Mouse (Mus musculus) heart, postnatal 10 days (tissue): Measurements from ENCODE around the gene Csad. TPM values are rescaled to one million over a fixed set of nuclear protein-coding genes. Genes with fewer than 3 reads are reported as not detected.

ENCODE experiments used
- DNase-seq, 2 experiments: peaks; one replicate each; pipeline ENCODE4 v3.0.0; 2021
- intact Hi-C: fragments of 180-260 bp; cut with DNase I; formaldehyde crosslinking; loops from one replicate; pipeline ENCODE4 v1.15.1; 2025
- total RNA-seq, 2 experiments: library from RNA; stranded (reverse); gene quantifications; 2 replicates each; pipeline ENCODE4 v1.2.3; 2021

The Csad gene
- total RNA-seq, 2 experiments from 2014 or later, result 25.6 to 33.8 TPM

DNA sequence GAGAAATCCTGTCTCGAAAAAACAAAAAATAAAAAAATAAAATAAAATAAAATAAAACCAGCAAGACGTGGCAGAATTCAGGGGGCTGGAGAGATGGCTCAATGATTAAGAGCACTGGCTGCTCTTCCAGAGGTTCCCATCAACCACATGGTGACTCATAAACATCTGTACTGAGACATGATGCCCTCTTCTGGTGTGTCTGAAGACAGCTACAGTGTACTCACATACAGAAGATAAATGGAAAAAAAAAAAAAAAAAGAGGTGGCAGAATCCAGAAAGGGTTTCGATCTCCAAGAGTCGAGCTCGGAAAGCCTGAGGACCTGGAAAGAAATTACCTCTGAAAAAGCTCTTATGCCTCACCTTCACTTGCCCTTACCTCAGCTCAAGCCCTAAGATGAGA is 63.4 kb downstream of the Csad start:
- no peak for DNase-seq
- intact Hi-C loops, result no loop called here

- peak; percentile 99 for DNase-seq
- intact Hi-C loops, result no loop called here
Measured at GRCm38 (mm10) chr15:102136129-102136758, 68.3 kb downstream of the Csad start, which contains the start of gene Spryd3. Spryd3 (minus strand) TSS chr15:102136234.

DNA sequence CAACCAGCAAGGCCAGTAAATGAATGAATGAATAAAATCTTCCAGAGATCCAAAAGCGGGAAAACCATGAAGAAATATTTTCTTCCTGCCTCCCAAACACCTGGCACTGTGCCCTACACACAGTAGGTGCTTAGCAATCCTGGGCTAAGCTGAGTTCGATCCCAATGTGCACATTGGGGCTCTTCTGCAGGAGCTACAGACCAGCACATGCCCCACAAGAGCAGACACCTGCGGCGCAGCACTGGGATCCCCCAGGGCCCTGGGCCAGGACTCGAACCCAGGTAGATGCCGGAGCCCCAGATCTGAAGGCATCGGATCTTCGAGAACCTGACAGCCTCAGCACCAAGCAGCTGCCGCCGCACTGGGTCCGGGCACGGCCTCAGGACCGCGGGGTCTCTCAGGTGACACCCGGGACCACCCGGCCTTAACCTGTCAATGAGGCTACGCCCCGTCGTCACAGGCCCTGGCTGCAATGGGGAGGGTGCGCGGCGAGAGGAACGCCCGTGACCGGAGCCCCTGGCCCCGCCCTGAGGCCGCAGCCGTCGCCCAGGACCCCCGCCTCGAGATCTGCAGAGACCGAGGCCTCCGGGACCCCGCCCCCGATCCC is 68.9 kb downstream of the Csad start:
- intact Hi-C loops, result no loop called here
- DNase-seq, result no peak

DNA sequence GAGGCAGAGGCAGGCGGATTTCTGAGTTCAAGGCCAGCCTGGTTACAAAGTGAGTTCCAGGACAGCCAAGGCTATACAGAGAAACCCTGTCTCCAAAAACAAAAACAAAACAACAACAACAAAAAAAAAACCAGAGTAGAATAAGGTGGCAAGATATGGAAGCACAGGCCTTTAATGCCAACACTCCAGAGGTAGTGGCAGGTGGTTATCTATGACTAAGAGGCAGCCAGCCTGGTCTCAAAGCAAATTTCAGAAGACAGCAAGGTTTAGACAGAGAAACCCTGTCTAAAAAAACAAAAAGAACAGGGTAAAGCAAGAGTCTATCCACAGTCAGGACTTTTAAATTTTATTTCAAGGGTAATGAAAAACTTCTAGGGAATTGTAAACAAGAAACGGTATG is 69.8 kb downstream of the Csad start:
- intact Hi-C loops, result no loop called here
- DNase-seq, result no peak

DNA sequence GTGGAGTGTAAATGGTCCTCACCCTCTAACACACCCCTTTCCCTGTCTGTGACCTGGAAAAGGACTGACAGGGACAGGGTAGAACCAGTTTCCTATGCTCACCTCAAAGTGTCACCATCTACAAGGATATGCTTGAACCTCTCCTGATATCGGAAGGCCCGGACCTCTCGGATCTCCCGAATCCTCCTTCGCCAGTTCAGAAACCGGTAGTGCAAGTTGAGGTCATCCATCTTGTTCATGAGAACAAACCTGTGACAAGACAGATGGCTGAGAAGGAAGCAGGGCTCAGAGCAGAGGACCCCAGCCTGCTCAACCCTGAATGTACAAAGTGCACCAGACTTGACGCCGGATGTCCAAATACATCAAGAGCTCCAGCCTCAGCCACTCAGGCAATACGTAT is 71.2 kb downstream of the Csad start:
- intact Hi-C loops, result no loop called here
- no peak for DNase-seq

Other genes with a start within 250 kb of the Csad start
- 1 to 10 TPM; 3.5 to 4.8 TPM for gene Krt8, start 200.2 kb downstream of the Csad start, total RNA-seq
- 1 to 10 TPM; 6.5 to 7.2 TPM for gene Krt18, start 176.5 kb downstream of the Csad start, total RNA-seq
- gene Eif4b, start 131.0 kb downstream of the Csad start, total RNA-seq, result 100 to 1,000 TPM; 149 to 154 TPM
- gene Tns2, start 104.3 kb downstream of the Csad start, total RNA-seq, result 100 to 1,000 TPM in 1 of 2 experiments, 10 to 100 TPM in 1; 95.1 to 108 TPM
- 10 to 100 TPM; 19.1 to 22.2 TPM for gene Spryd3, start 68.5 kb downstream of the Csad start, total RNA-seq
- 10 to 100 TPM; 24.8 to 30.5 TPM for gene Igfbp6, start 60.4 kb downstream of the Csad start, total RNA-seq
- under 1 TPM in 1 of 2 experiments, not detected in 1; 0.20 TPM for gene Soat2, start 54.2 kb downstream of the Csad start, total RNA-seq
- 10 to 100 TPM; 48.2 to 48.3 TPM for gene Zfp740, start 1.5 kb downstream of the Csad start, total RNA-seq
- gene Itgb7, start 27.2 kb upstream of the Csad start, total RNA-seq, result 1 to 10 TPM; 1.9 to 2.0 TPM
- 10 to 100 TPM; 23.2 to 27.2 TPM for gene Rarg, start 52.8 kb upstream of the Csad start, total RNA-seq
- gene Gm9918, start 65.8 kb upstream of the Csad start, total RNA-seq, result not detected
- gene Mfsd5, start 74.7 kb upstream of the Csad start, total RNA-seq, result 10 to 100 TPM; 20.6 to 23.8 TPM
- 10 to 100 TPM in 1 of 2 experiments, 1 to 10 TPM in 1; 7.5 to 10.7 TPM for gene Espl1, start 91.5 kb upstream of the Csad start, total RNA-seq
- 100 to 1,000 TPM; 336 to 346 TPM for gene Pfdn5, start 121.4 kb upstream of the Csad start, total RNA-seq
- 10 to 100 TPM; 28.3 to 31.5 TPM for gene Myg1, start 127.0 kb upstream of the Csad start, total RNA-seq
- gene Aaas, start 146.0 kb upstream of the Csad start, total RNA-seq, result 10 to 100 TPM; 16.2 to 16.4 TPM
- gene Sp7, start 162.5 kb upstream of the Csad start, total RNA-seq, result not detected
- 10 to 100 TPM; 57.7 to 68.4 TPM for gene Sp1, start 201.4 kb upstream of the Csad start, total RNA-seq
- gene Amhr2, start 240.6 kb upstream of the Csad start, total RNA-seq, result 1 to 10 TPM in 1 of 2 experiments, under 1 TPM in 1; 0.67 to 1.4 TPM